Mouse (Mus musculus): ENCODE results near the gene Dgkh. TPM values are rescaled to one million over a fixed set of nuclear protein-coding genes. Genes with fewer than 3 reads are reported as not detected.
"Not testable (repeated sequence)": the region's sequence is repeated elsewhere in the genome, so short reads cannot be mapped to it uniquely, and the experiment has no call there.

Gene Dgkh
- total RNA-seq, 2 experiments from 2014 or later = 61.0 to 64.8 TPM

DNA sequence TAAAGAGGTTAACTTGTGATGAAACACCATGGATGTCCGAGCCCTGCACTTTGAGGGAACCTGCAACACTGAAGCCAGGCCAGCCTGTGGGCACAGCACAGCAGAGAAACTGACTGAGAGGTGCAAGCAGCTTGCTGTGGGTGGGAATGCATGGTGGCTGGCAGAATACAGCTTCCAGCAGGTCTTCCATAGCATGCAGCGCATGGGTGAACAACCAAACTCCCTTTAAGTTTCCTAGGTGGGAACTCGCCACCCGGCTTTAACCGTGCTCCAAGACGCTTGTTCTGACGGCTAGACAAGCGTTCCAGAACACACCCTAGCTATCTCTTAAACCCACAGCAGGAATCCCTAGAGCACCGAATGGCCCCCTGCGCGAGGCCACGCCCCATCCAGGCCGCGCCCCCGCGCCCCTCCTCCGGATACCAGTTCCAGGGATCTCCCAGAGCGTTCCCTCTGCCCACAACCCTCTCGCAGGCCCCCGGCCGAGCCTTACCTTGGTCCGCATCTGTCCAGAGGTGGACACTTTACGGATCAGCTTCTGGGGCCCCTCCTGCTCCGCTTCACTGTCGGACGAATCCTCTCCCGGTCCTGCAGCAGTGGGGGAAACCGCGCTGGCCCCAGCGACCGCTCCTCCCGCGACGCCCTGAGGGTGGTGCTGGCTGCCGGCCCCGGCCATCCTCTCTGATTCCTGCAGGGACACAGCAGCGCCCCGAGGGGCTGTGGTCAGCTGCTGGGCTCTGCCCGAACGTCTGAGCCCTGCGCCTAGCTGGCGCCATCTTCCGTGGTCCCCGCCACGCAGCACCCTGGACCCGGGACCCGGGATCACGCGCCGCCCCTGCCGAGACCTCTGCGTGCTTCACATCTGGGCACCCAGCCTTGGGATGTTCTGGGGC, 7.9 kb downstream of the Dgkh start:
- intact Hi-C loops (cut with DNase I) = no loop called here

DNA sequence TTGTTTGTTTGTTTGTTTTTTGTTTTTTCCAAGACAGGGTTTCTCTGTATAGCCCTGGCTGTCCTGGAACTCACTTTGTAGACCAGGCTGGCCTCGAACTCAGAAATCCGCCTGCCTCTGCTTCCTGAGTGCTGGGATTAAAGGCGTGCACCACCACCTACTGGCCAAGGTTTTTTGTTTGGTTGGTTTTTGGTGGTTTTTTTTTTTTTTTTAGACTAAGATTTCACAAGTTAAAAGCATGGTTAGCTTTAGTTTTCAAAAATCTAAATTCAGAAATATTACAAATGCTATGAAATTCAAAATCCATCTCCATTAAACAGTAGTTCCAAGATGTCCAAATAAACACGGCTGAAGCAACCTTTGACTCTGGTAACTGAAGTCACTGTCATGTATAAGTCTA, 8.9 kb downstream of the Dgkh start:
- intact Hi-C loops (cut with DNase I); DNase-seq: not testable (repeated sequence)

More for the DNA sequence above, 7.9 kb downstream of the Dgkh start:
- DNase-seq = peak; percentile 32

DNA sequence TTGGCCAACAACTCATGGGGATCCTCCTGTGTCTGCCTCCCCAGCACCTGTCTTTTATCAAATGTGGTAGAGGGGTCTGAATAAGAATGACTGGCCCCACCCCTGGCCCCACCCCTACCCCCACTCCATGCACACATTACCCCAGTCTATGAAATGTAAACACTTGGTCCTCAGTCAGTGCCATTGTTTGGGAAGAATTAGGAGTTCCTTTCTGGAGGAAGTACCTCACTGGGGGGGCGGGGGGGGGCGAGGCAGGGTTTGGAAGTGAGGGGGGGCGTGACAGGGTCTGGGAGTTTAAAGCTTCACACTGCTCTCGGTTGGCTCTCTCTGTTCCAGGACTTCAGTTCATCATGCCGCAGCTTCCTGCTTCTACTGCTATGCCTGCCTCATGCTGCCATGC, 10.5 kb downstream of the Dgkh start:
- no peak for DNase-seq
- intact Hi-C loops (cut with DNase I) = no loop called here

DNA sequence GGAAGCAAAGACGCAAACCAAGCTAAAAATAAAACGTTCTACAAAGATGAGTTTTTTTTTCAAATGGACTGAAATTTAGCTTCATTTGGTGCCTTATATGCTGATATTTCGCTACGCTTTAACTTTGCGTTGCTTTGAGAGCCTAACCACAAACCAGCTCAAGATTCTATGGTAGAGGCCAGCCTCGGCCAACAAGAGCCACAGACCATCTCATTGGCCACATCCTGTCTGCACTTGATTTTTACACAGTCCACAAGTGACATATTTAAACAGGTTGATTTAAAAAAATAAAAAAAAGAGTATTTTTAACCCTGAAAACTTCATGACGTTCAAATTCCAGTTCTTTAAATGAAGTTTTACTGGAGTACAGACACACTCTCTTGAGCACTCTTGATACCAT, 16.5 kb downstream of the Dgkh start:
- intact Hi-C loops (cut with DNase I) = no loop called here
- no peak for DNase-seq

DNA sequence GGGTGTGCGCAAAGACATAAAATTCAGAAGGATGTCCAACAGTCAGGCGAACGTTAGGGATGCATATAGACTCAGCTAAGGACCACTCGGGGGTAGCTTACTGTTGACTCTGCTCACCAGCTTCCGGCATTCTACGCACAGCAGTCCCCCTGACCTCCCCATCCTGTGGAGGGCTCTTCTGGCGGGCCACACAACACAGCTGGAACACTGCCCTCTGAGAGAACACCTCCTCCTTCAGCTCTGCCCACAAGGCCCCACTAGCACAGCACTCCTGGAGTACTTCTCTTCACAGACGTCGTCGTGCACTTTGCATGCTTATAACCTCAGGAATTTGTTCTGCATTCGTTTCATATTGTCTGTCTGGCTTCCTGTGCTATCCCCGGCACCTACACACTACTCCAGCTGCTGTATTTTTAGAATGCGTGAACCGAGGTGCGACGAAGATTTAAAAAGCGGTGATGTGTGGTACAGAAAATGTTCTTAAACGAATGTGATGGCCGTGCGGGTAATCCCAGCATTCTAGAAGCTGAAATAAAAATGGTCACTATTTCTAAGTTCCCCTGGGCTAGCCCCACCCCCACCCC, 19.9 kb downstream of the Dgkh start:
- DNase-seq = no peak
- intact Hi-C loops (cut with DNase I) = no loop called here

DNA sequence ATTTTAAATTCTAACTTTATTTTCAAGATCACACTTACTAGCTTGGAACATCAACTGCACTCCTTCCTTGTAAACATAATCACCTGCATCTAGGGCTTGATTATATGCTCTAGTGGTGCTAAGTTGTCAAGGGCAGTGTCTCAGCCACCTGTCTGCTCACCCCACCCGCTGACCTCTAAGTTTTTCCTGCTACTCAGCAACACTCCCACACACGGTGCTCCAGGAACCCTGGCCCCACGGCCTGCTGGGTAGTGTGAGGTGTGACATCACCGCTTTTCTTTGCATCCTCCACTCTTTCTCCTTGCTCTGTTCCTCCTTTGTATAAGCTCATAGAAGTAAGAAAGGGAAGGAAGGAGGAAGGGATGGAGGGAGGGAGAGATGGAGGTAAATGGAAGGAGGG, 21.9 kb downstream of the Dgkh start:
- DNase-seq = no peak
- intact Hi-C loops (cut with DNase I) = no loop called here

DNA sequence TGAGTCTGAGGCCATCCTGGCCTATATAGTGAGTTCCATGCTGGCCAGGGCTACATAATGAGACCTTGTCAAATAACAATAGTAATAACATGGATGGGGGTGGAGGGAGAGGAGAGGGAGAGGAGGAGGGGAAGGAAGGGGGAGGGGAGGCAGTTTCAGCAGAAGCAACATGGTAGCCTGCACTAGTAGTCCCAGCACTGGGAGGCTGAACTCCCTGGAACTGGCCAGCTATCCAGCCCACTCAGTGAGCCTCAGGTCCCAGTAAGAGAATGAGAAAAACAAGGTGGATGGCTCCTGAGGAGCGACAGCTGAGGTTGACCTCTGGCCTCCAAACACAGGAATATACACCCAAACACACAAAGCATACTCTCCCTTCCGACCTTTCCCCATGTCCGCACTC, 27.0 kb downstream of the Dgkh start:
- intact Hi-C loops (cut with DNase I) = no loop called here
- DNase-seq = no peak

DNA sequence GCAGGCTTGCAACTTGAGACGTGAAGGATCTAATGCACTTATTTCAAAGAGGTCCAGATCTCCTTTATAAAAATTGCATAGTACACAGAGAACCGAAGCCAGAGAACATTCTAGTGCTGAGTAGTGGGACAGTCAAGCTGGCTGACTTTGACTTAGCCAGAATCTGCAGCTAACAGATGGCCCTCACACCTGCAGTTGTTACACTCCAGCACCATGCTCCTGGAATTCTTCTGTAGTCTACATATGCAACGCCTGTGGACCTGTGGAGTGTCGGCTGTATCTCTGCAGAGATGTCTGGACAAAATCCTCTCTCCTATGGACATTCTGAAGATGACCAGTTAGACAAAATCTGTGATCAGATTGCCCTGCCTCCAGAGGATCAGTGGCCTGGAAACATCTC, 28.6 kb downstream of the Dgkh start:
- intact Hi-C loops (cut with DNase I) = no loop called here
- DNase-seq = no peak

DNA sequence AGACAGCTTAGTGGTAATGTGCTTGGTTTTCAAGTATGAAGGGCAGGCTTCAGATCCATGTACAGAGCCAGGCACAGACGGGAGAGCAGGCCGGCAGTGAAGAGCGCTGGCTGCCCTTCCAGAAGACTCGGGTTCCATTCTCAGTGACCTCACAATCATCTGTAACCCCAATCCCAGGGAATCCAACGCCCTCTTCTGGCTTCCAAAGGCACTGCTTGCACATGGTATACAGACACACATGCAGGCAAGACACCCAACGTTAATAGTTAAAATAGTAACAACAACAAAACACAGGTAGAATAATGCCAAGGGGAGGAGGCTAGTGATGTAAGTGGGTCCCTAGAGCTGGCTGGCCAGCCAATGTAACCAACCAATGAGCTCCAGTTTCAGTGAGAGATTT, 29.2 kb downstream of the Dgkh start:
- no peak for DNase-seq
- intact Hi-C loops (cut with DNase I) = no loop called here

DNA sequence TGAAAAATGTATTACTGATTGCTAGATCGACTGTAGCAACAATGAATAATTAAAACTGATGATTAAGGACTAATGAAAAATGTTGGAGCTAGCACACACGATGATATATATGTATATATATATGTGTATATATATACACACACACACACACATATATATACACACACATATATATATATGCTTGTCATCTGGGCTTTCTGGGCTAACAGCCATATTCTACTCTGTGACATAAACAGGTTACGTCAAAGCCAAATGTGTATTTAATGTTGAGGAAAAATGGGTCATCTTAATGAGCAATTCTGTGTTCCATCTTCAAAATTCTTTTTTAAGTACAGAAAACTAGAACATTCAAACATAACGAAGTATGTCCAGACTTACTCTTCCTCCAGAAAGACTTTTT, 30.5 kb downstream of the Dgkh start:
- DNase-seq = no peak
- intact Hi-C loops (cut with DNase I) = no loop called here

DNA sequence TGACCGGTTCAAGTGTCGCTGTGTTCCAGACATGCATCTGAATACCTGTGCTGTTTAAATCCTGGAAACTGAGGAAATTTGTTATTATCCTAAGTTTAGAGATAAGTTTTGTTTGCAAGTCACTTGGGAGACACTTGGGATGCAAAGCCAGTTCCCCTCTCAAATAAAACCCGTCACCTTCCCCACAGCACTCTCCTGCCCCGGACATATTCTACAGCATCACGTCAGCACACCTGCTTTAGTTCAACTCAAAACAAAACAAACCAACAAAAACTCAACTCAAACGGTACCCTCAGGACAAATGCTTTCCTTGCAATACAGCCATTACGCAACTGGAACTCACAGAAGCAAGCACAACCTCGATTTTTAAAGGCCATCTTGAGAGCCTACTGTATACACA, 31.1 kb downstream of the Dgkh start:
- intact Hi-C loops (cut with DNase I) = no loop called here
- no peak for DNase-seq

DNA sequence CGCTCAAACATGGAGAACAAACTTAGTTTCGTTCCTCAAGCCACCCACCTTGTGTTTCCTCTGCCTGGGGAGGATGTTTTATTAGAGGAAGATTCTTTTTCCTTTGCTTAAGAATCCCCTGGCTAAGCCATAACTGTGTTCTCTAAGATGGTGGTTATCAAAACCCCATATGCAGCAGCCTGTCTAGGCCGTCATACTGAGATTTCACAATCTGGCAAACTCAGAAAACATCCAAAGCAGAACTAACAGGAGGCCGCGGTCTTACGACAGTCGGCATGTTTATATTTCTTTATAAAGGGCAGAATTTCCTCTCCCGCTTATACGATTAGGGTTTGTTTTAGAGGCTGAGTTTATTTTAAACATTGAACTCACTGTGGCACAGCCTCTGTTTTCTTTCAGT, 31.5 kb downstream of the Dgkh start:
- intact Hi-C loops (cut with DNase I) = no loop called here
- DNase-seq = no peak

DNA sequence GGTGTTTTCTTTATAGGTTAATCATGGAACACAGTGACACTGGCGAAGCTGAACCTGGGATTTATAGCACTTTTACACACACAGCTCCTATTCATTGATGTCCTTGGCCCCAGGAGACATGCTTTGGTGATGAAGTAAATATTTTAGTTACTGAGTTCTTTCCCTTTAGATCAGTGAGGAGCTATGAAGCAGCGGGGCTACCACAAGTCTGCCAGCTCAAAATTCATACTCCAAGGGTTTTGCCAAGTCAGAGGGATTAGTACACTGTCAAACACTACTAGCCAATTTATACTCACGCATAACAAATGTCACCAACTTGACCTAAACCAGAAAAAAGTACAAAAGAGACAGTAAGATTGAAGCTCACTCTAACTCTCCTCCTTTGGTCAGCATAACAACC, 32.9 kb downstream of the Dgkh start:
- intact Hi-C loops (cut with DNase I) = no loop called here
- DNase-seq = no peak

DNA sequence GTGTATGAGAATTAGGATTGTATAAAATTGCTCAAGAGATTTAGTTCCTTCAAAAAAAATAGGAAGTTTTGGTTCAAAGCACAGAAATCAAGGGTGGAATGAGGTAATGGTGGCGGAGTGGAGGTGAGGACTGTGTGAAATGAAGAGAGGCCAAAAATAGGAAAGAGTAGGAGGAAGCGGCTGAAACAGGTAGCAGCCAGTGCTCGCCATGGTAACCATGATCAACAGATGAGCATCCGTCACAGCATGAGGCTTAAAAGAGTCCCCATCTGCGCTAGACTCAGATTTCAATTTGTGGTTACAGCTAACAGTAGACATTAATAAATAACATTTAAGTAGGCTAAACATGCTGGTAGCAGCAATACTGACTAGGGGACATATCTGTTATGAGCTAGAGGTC, 33.4 kb downstream of the Dgkh start:
- intact Hi-C loops (cut with DNase I) = no loop called here
- DNase-seq = no peak

DNA sequence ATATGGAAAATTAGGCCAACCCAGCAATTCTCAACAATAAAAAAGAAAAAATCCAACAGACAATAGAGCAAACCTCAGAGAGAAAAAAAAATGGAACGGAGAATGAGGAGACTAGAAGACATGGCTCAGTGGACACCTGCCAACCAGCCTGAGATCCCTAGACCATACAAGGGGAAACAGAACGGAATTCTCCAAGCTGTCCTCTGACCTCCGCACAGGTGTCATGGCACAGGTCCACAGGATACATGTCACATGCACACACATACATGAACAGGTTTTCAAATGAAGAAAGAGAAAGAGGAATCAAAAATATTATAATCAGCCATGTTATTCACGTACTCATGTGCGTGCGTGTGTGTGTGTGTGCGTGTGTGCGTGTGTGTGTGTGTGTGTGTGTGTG, 38.5 kb downstream of the Dgkh start:
- DNase-seq = no peak
- intact Hi-C loops (cut with DNase I) = no loop called here

DNA sequence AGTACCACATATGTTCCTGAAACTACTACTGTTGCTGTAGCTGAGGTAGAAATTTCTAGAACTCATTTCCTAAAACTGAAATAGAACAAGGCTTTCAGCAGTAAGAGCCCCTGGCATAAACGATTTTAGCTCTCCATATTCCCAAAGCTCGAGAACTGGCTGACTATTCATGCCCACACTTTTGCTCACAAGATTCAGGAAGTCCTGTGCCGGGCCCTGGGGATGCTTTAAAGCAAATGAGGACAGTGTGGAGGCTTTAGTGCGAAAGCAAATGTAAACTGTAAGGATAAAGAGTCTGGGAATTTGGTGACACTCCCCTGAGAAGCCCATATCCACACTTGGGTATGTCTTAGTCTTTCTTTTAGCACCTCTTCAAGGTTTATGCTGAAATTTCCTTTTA, 40.0 kb downstream of the Dgkh start:
- DNase-seq = no peak
- intact Hi-C loops (cut with DNase I) = no loop called here

DNA sequence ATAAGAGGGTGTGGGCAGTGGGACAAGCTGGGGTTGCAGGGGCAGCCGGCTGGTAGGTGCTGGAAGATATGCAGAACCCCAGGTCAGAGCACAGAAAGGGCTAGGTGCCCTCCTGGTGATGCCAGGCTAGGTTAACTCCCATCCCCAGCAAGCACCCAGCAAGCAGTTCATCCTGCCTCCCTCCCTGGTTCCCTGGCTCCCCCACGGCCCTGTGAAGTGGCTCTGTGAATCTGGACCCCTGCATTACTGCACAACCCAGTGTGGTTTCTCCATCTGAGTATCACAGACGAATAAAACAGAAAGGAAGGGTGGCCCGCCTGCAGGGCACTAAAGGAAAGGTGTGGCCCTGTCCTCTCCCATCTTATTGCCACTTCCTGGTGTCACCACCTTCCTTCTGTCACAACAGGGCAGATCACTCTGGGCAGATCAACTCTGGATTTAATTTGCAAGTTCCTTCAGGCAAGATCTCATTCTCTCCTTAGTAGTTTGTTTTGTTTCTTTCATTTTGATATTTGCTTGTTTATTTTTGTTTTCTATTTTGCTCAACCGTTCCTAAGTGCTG, 40.6 kb downstream of the Dgkh start:
- DNase-seq = no peak
- intact Hi-C loops (cut with DNase I) = no loop called here

DNA sequence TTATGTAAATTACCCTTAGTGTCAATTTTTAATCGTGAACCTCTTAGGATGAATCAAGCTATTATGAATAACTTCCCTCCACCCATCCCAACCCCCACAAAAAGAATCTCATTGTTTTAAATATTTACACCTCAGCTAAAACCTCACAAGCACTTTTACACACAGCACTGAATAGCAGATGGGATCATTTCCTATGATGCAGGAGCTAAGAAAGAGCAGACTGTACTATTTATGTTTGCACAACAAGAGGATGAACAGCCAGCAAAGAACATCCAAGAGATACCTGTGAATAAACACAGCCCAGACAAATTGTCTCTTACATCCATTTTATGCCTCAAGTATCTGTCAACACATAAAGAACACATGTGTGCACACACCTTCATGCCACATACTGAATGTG, 41.7 kb downstream of the Dgkh start:
- intact Hi-C loops (cut with DNase I) = no loop called here
- no peak for DNase-seq

DNA sequence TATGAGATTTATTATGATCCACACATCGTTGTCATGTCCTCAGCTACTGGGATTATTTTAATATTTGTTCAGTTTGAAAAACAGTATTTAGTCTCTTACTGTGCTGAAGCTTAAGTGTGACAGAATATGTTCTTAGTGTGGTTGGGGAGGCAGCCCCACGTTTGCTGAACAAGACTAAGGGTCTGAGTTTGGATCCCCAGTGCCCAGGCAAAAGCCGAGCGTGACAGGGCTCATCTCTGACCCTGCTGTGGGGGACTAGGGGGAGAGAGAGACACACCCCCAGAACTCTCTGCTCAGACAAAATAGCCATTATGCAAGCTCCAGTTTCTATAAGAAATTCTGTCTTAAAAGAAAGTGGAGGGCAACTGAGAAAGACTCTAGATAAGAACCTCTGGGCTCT, 42.2 kb downstream of the Dgkh start:
- intact Hi-C loops (cut with DNase I) = no loop called here

DNA sequence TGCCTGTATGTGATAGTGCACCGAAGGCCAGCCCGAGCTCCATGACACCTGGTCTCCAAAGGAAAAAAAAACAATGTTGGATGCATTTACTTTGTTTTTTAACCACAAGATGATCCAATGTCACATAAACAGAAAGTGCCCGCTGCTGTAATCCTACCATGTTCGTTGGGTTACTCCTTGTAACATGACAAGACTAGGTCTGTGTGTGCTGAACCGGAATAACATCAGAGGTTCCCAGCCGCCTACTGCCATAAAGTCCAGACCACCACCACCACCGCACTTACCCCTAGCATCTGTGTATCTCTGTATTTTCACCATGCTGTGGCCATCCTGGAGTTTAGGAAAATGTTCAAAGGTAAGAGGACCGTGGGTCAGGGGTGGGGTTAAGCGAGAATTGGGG, 42.6 kb downstream of the Dgkh start:
- no peak for DNase-seq
- intact Hi-C loops (cut with DNase I) = no loop called here

More for the DNA sequence above, 42.2 kb downstream of the Dgkh start:
- no peak for DNase-seq

DNA sequence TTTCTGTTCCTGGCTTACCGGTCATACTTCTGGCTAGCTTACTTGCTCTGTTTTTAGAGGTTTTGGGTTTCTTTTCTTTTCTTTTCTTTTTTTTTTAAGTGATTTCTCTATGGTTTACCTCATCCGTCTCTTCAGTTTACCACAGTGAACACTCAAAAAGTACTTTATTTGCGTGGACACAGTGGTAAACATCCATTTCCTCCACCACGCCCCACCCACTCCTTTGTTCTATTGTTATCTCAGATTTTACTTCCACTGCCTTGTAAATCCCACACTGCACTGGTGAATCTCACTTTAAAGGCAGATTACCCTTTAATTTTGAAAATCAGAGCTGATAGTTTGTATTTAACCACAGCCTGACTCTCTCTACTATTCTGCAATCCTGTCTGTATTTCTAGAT, 44.9 kb downstream of the Dgkh start:
- intact Hi-C loops (cut with DNase I) = no loop called here
- DNase-seq = no peak

DNA sequence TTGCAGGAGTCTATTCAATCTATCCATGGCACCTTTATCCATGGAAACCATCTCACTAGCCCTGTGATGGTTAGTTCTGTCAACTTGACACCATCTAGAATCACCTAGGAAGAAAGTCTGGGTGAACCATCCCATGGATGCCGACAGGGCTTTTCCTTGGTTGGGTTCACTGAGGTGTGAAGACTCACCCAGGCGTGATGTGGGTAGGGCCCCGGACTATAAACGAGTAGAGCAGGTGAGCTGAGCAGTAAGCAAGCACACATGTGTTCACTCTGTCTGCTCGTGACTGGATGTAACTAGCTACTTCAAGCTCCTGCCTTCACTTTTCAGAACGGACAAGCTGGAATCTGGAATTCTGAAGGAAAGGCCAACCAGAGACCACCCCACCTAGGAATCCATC, 45.9 kb downstream of the Dgkh start:
- intact Hi-C loops (cut with DNase I) = no loop called here
- DNase-seq = no peak
